Mouse (Mus musculus) spleen, adult 2 months (tissue): Measurements from ENCODE around the gene Tlk2. TPM values are rescaled to one million over a fixed set of nuclear protein-coding genes. Genes with fewer than 3 reads are reported as not detected.

Experiments
- DNase-seq, 2 experiments: peaks; one replicate each; pipeline versions ENCODE4 v3.0.0 to v3.0.0-alpha.2; 2012 to 2021; ENCODE audit warnings: low spot score in 2 of 2, low read depth in 1 of 2
- H3K27ac ChIP-seq: fragments of 200-500 bp; 2 replicates; pipeline ENCODE4 v1.5.1; 2012; ENCODE audit warnings: low read length, inconsistent platforms; ENCODE audit not compliant: insufficient read depth
- H3K27me3 ChIP-seq: fragments of 200-500 bp; 2 replicates; pipeline ENCODE4 v1.6.1; 2012; ENCODE audit warnings: mild to moderate bottlenecking, moderate library complexity, low read length, inconsistent platforms; ENCODE audit not compliant: control insufficient read depth, insufficient read depth
- H3K36me3 ChIP-seq: fragments of 200-500 bp; 2 replicates; pipeline ENCODE4 v1.6.1; 2012; ENCODE audit warnings: mild to moderate bottlenecking, low read length, inconsistent platforms; ENCODE audit not compliant: control insufficient read depth, insufficient read depth
- H3K4me1 ChIP-seq: fragments of 200-500 bp; 2 replicates; pipeline ENCODE4 v1.6.1; 2011; ENCODE audit warnings: inconsistent platforms; ENCODE audit not compliant: control insufficient read depth, insufficient read depth, insufficient read length
- H3K4me3 ChIP-seq: fragments of 200-500 bp; 2 replicates; pipeline ENCODE4 v1.5.1; 2011; ENCODE audit warnings: mild to moderate bottlenecking, inconsistent platforms; ENCODE audit not compliant: insufficient read depth, insufficient read length; ENCODE audit errors: extremely low read depth
- CTCF ChIP-seq: fragments of 200-500 bp; IDR thresholded peaks from 2 replicates; pipeline ENCODE4 v1.5.1; 2011; ENCODE audit warnings: mild to moderate bottlenecking, inconsistent platforms; ENCODE audit not compliant: insufficient read depth, insufficient read length, insufficient replicate concordance; ENCODE audit errors: extremely low read depth
- POLR2A ChIP-seq: fragments of 200-500 bp; IDR thresholded peaks from 2 replicates; pipeline ENCODE4 v1.6.1; 2011; ENCODE audit warnings: low read depth, low read length, inconsistent platforms
- WGBS: fragments of 180-500 bp; shearing (Covaris S2); methylation state at CpG from one replicate; pipeline ENCODE4 v1.1.7; 2018; 5-methylcytosine and 5-hydroxymethylcytosine counted together
- polyA plus RNA-seq: library from polyadenylated mRNA; depleted of rRNA; stranded (reverse); fragments of >200 nt; gene quantifications from 2 replicates; pipeline ENCODE4 v1.2.3, GENCODE M21; 2012

Tlk2 gene
- polyA plus RNA-seq, 1 experiment: 9.0 TPM

- TF ChIP-seq POLR2A: no peak
- TF ChIP-seq CTCF: no peak
- Histone ChIP-seq H3K4me3 (no peak overlapping the region), H3K4me1 (no peaks in the 10 kb centered on the region), H3K27ac (no peak overlapping the region), H3K36me3 (no peaks in the 10 kb centered on the region), H3K27me3 (no peaks in the 10 kb centered on the region)
- no peak for DNase-seq
Observed at GRCm38 (mm10) chr11:105158047-105158446, 20.6 kb upstream of the Tlk2 start.

- Histone ChIP-seq H3K4me1 (no peaks in the 10 kb centered on the region), H3K27me3 (no peaks in the 10 kb centered on the region), H3K27ac (no peak overlapping the region), H3K36me3 (no peaks in the 10 kb centered on the region), H3K4me3 (no peak overlapping the region)
- no peak for DNase-seq
- 80% methylated on average over 6 of the region's 6 CpGs for WGBS
- TF ChIP-seq POLR2A (no peak), CTCF (no peak)
Observed at GRCm38 (mm10) chr11:105159673-105160360, 18.8 kb upstream of the Tlk2 start.

GRCm38 (mm10) chr11:105161411-105161810, 17.2 kb upstream of the Tlk2 start:
- WGBS: 90% methylated on average over 2 of the region's 2 CpGs
- no peaks in the 10 kb centered on the region for H3K4me1 ChIP-seq
- DNase-seq: no peak
- H3K4me3 ChIP-seq: no peak overlapping the region
- H3K27me3 ChIP-seq: no peaks in the 10 kb centered on the region
- no peaks in the 10 kb centered on the region for H3K36me3 ChIP-seq
- TF ChIP-seq CTCF (no peak), POLR2A (no peak)
- no peak overlapping the region for H3K27ac ChIP-seq

- Histone ChIP-seq H3K4me3 (no peak overlapping the region), H3K36me3 (no peaks in the 10 kb centered on the region), H3K4me1 (no peaks in the 10 kb centered on the region), H3K27ac (no peak overlapping the region), H3K27me3 (no peaks in the 10 kb centered on the region)
- no peak for TF ChIP-seq CTCF
- no peak for TF ChIP-seq POLR2A
- no peak for DNase-seq
- WGBS: 90% methylated on average over 69 of the region's 69 CpGs
Observed at GRCm38 (mm10) chr11:105164516-105165510, 13.8 kb upstream of the Tlk2 start.

GRCm38 (mm10) chr11:105166780-105167179, 11.8 kb upstream of the Tlk2 start:
- Histone ChIP-seq H3K36me3 (no peaks in the 10 kb centered on the region), H3K27ac (no peak overlapping the region), H3K27me3 (no peaks in the 10 kb centered on the region), H3K4me3 (no peak overlapping the region), H3K4me1 (no peaks in the 10 kb centered on the region)
- DNase-seq: no peak
- WGBS: 89% methylated on average over 10 of the region's 10 CpGs
- TF ChIP-seq POLR2A (no peak), CTCF (no peak)

- H3K36me3 ChIP-seq: peaks cover 2% of the 10 kb centered on the region; the same call in 1 of the 2 replicates
- H3K4me3 ChIP-seq: no peak overlapping the region
- 83% methylated on average over 4 of the region's 4 CpGs for WGBS
- TF ChIP-seq CTCF: no peak
- no peak for TF ChIP-seq POLR2A
- peaks cover 8% of the 10 kb centered on the region for H3K4me1 ChIP-seq
- no peaks in the 10 kb centered on the region for H3K27me3 ChIP-seq
- no peak overlapping the region for H3K27ac ChIP-seq
- no peak for DNase-seq
Observed at GRCm38 (mm10) chr11:105179523-105179922, 916 bp downstream of the Tlk2 start.
